Mouse (Mus musculus): ENCODE measurements around the gene Socs1.

- TF ChIP-seq CTCF (IDR thresholded peaks at IDR 0.05; ENCODE audit: borderline replicate concordance, control insufficient read depth, extremely low read depth, insufficient read depth, low read length, poor library complexity), result 0 out of 2 replicates have a peak, but pooled peaks have one; percentile 13
- TF ChIP-seq POLR2A (IDR thresholded peaks at IDR 0.05; ENCODE audit: control insufficient read depth, extremely low read depth, insufficient read depth, low read length, poor library complexity), result no peak
Measured at GRCm38 (mm10) chr16:10771769-10772510, 13.4 kb downstream of the Socs1 start.

All from thymus, adult 2 months (tissue).